Mouse (Mus musculus): ENCODE measurements at regions not wholly inside any gene's neighbourhood (a gene's known extent, or its start where the extent isn't known, plus 50 kb on each side); places are given as distances from the start of the nearest gene placed in this dataset.

GRCm38 (mm10) chr12:39154689-39155088 is 375.5 kb downstream of the Etv1 start:
- no peak for TF ChIP-seq CTCF (IDR thresholded peaks at IDR 0.05; ENCODE audit: extremely low read depth, insufficient read depth, low read length)
- no peak for TF ChIP-seq POLR2A (IDR thresholded peaks at IDR 0.05; ENCODE audit: extremely low read depth, insufficient read depth, low read length)

Measured in cortical plate, adult 2 months (tissue).